Mouse (Mus musculus): ENCODE measurements around the gene Wwp2.
A peak's percentile ranks its signal among the peaks of the same experiment; 100 is the strongest.

Wwp2 gene

GRCm38 (mm10) chr8:107560820-107561536 lies 124.8 kb downstream of the Wwp2 start:
- DNase-seq (ENCODE audit: low read depth, low spot score): peak; percentile 45

GRCm38 (mm10) chr8:107562164-107562563 lies 126.0 kb downstream of the Wwp2 start:
- DNase-seq (ENCODE audit: low read depth, low spot score): no peak

- no peak for DNase-seq (ENCODE audit: low read depth, low spot score)
Measured at GRCm38 (mm10) chr8:107571046-107571445, 134.9 kb downstream of the Wwp2 start.

- no peak for DNase-seq (ENCODE audit: low read depth, low spot score)
Measured at GRCm38 (mm10) chr8:107571486-107572135, 135.4 kb downstream of the Wwp2 start.

- DNase-seq (ENCODE audit: low read depth, low spot score): peak; percentile 74
Measured at GRCm38 (mm10) chr8:107572497-107572896, 136.3 kb downstream of the Wwp2 start.

GRCm38 (mm10) chr8:107574771-107575170 lies 138.6 kb downstream of the Wwp2 start:
- no peak for DNase-seq (ENCODE audit: low read depth, low spot score)

- DNase-seq (ENCODE audit: low read depth, low spot score): peak; percentile 95
Measured at GRCm38 (mm10) chr8:107576702-107577101, 140.5 kb downstream of the Wwp2 start.

- DNase-seq (ENCODE audit: low read depth, low spot score): no peak
Measured at GRCm38 (mm10) chr8:107577640-107578039, 141.5 kb downstream of the Wwp2 start.

- no peak for DNase-seq (ENCODE audit: low read depth, low spot score)
Measured at GRCm38 (mm10) chr8:107578132-107578531, 142.0 kb downstream of the Wwp2 start.

GRCm38 (mm10) chr8:107578541-107578940 lies 142.4 kb downstream of the Wwp2 start:
- DNase-seq (ENCODE audit: low read depth, low spot score): no peak

GRCm38 (mm10) chr8:107580879-107581278 lies 144.7 kb downstream of the Wwp2 start:
- no peak for DNase-seq (ENCODE audit: low read depth, low spot score)

- DNase-seq (ENCODE audit: low read depth, low spot score): no peak
Measured at GRCm38 (mm10) chr8:107581536-107581935, 145.4 kb downstream of the Wwp2 start.

GRCm38 (mm10) chr8:107582136-107582535 lies 146.0 kb downstream of the Wwp2 start:
- no peak for DNase-seq (ENCODE audit: low read depth, low spot score)

- peak; percentile 16 for DNase-seq (ENCODE audit: low read depth, low spot score)
Measured at GRCm38 (mm10) chr8:107587429-107587994, 151.3 kb downstream of the Wwp2 start.

- peak; percentile 97 for DNase-seq (ENCODE audit: low read depth, low spot score)
Measured at GRCm38 (mm10) chr8:107587995-107588780, 152.0 kb downstream of the Wwp2 start, which contains the start of gene Psmd7. Gene Psmd7, minus strand, starts transcription at chr8:107588464.

GRCm38 (mm10) chr8:107593967-107594729 lies 158.0 kb downstream of the Wwp2 start:
- DNase-seq (ENCODE audit: low read depth, low spot score): no peak

- DNase-seq (ENCODE audit: low read depth, low spot score): no peak
Measured at GRCm38 (mm10) chr8:107594817-107595216, 158.7 kb downstream of the Wwp2 start.

- DNase-seq (ENCODE audit: low read depth, low spot score): no peak
Measured at GRCm38 (mm10) chr8:107597731-107598130, 161.6 kb downstream of the Wwp2 start.

- DNase-seq (ENCODE audit: low read depth, low spot score): no peak
Measured at GRCm38 (mm10) chr8:107599691-107600090, 163.5 kb downstream of the Wwp2 start.

GRCm38 (mm10) chr8:107603026-107603425 lies 166.9 kb downstream of the Wwp2 start:
- peak; percentile 77 for DNase-seq (ENCODE audit: low read depth, low spot score)

Measured in mesoderm, embryonic 11.5 days (tissue).